Mouse (Mus musculus) cerebellum, adult (tissue): ENCODE results near the gene Mblac2.

Experiments
- ATAC-seq: cut with Nextera tagmentation; 2 replicates; pipeline ENCODE4 v1.9.2; 2017; ENCODE audit warnings: mild to moderate bottlenecking, moderate library complexity, mixed read lengths; ENCODE audit not compliant: insufficient number of reproducible peaks, low FRiP score, low TSS enrichment

Mblac2 gene

DNA sequence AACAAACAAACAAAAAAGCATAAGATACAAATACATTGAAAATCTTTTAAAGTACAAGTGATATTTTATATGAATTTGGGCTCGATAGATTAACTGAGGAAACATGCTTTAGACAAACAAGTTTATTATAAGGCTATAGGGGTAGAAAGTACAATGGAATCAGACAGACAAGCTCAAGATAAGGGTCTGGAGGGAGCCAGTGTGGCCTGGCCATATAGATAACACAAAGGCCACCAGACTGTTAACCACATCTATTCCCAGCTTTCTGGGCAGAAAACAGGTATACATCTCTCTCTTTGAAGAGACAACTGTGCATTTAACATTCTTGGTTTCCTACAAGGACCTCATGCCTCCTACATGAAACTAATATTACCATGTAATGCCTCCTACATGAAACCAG, 19.2 kb downstream of the Mblac2 start:
- no peak for ATAC-seq

DNA sequence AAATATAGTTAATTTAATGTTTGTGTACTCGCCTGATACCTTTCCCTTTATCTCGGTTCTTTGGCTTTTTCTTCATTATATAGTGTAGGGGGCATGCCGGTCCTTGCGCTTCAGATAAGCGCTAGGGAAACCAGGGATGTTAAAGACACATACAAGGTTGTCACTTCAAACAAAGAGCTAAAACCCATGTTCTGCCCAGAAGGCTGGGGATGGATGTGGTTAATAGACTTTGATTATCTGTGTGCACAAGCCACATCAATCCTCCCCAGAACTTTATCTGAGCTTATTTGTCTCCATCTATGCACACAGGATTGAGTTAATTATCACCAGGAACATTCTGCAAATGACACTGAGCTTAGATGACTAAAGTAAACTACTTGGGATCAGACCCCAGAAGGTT, 25.5 kb downstream of the Mblac2 start:
- no peak for ATAC-seq

DNA sequence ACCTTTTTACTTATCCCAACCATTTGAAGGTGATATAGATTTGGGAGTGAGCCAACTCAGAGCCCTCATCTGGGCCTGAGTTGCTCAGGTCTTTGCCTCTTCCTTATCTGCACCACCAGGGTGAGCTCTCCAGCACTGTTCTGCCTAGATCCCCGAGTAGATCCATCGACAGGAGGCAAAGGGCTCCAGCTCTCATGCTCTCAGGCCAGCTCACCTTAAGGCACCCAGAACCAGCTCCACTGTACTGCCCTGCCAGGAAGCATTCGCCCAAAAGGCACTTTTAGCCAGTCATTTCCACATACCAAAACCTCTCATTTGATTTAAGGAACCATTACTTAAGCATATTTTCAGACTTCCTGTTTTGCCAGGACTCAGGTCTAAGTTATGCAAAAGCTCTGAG, 29.8 kb downstream of the Mblac2 start:
- 0 out of 2 replicates have a peak, but pooled peaks have one; percentile 40 for ATAC-seq

DNA sequence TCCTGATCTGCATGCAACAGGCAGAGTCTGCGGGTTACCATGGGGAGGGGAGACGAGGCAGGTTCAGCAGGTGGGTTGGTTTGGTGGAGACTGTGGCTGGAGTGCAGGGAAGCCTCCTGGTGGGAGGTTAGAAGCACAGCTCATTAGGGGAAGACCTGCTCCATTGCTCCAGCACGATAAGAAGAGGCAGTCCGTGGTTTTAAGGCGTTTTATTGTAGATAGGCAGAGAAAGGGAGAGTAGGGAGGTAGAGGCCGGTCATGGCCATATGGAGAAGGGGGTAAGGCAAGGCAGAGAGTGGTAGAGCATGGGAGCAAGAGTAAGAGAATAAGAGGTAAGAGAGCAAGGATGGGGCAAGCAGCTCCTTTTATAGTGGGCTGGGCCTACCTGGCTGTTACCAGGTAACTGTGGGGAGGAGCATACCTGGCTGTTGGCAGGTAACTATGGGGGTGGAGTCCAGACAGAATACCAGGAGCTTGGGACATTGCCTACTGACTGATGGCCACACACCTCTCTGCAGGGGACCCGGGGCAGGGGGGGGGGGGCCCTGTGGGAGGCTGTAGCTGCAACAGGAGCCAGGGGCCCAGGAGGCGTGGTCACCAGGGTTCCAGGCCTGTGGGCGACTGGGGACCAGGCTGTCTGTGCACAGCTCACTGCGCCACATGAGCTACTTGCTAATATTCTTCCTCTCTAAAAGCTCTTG, 32.4 kb downstream of the Mblac2 start:
- no peak for ATAC-seq

DNA sequence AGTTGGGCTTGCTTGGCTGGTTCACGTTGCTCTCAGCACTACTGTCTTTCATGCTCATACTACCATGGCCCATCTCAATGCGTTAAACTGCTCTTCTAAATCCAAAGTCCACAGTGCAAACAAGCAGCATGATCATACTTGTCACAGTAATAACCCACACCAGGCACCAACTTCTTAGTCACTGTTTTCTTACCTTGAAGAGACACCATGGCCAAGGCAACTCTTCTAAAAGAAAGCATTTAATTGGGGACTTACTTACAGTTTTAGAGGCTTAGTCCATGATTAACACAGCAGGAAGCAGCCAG, 32.9 kb downstream of the Mblac2 start:
- no peak for ATAC-seq

DNA sequence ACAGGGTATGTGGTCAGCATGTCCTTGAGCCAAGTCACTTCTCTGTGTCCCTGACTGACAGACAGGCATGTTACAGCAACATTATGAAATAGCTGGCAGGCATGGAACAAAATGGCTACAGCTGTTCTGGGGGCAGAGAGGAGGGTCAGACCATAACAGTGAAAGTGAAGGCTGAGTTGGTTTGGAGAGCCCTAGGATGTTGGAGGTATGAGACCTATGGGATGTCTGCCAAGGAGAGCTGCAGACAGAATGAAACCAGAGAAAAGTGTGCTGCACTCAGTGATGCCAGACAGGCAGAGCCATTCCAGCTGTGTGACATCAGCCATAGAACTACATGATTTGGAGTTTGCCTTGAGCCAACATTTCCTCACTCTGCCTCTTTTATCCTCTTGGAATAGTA, 43.7 kb downstream of the Mblac2 start:
- ATAC-seq: no peak

DNA sequence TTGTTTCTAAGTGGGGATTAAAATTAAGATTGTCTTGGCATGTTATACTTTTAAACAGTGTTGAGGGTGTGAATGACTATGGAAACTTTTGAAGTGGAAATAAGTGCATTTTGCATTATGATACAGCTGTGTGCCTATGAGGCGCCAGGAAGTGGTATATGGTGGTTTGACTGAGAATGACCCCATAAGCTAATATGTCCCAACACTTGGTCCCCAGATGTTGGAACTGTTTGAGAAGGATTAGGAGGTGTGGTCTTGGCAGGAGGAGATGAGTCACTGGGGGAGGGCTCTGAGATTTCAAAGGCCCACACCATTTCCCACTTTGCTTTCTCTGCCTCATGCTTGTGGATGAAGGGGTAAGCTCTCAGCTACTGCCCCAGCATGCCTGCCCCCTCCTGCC, 44.2 kb downstream of the Mblac2 start:
- no peak for ATAC-seq

GRCm38 (mm10) chr13:81757058-81757660, 46.0 kb downstream of the Mblac2 start:
- ATAC-seq: no peak

DNA sequence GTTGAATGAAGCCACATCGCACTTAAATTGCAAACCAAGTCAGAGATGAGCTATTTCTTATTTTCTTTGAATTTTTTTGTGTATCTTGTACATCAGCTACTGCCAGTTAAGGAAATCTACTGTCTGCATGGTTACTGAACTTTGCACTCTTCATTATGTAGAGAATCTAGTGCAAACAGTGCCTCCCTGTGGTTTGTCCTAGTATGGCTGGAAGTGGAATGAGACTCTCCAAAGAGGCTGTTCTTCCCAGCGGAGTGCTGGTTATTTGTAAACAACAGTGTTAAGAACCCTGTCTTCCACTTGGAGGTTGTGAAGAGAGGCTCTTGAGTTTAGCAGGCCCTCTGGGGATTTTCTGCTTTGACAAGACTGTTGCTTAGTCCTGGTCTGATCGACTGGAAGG, 49.2 kb downstream of the Mblac2 start:
- peak; percentile 56; the same call in 1 of the 2 replicates for ATAC-seq

DNA sequence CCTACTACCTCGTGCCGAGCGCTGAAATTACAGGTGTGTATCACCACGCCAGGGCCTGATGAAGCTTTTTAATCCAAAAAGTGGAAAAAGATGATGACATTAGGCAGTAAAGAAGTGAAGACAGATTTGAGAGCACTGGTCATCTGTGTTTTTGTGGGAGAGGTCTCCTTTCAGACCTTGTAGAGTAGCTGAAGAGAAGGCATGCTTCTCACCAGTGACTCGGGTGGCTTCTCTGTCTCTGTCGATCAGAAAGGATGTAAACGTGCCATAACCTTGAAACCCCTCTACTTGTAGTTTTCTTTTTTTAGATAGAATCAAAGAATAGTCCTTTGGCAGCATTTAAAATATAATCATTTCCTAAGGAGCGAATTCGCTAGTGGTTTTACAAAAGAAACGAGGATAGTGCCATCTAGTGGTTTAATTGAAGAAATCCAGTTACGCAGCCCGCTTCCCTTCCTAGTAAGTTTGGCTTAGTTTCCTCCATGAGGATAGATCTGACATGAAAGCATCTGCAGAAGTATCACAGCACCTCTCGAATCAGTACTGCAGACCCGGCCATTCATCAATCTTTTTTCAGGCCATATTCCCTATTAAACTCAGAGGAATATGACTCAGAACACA, 50.5 kb downstream of the Mblac2 start:
- ATAC-seq: peak; percentile 64

DNA sequence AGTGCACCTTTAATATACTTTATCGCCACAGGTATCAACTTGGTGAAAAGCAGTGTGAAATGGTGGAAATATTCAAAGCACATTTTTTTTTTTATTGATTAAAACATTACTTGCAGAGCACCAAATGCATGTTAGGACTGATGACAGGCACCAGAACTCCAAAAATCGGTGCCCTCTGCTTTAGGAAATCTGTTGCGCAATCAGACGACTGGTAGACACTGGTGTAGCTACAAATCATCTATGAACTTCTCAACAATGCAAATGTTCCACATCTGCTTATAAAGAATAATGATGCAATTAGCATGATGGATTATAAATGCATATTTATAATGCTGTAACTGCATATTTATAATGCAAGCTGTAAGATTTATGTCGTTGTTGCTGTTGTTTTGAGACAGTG, 53.0 kb downstream of the Mblac2 start:
- ATAC-seq: no peak

DNA sequence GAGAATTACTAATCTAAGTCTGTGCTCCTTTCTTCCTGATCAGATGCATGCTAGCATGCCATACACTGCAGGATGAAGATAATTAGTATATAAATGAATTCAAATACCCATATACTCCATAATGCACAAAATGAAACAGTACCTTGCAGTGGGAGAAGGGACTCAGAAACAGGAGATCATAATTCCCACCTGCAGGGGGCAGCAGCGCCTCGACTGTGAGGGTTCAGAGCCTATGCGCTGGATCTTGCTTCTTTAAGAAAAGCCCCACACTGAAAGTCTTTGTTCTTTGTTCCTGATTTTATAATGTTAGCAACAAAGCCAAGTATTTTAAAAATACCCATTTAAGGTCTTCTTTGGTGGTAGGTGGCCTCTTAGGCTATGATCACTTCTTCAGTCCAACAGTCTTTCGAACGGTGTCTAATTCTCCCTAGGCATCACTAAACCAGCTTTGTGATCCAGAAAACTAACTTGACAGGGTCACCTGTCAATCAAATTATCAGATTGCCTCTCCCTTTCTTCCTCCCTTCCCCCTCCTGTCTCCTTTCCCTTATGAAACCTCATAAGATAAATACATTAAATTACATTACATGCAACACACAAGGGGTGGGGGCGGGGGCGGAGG, 56.0 kb downstream of the Mblac2 start:
- peak; percentile 73 for ATAC-seq

GRCm38 (mm10) chr13:81776217-81776616, 65.1 kb downstream of the Mblac2 start:
- no peak for ATAC-seq

DNA sequence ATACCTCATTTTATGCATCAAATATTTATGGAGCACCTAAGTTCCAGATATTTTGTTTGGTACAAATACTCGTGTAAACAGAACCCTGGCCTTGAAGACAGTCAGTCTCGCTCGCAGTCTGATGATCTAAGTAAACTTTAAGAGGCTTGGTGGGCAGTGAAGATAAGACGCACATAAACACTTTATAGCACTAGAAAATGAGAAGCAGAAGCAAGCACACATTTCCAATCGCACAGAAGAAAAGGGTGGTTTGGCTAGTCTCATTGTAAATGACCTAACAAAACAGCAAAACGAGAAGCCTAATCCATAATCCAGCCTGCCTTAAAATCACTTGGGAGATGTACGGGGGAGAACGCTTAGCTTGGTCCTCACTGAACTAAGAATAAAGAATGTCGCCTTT, 71.3 kb downstream of the Mblac2 start:
- ATAC-seq: no peak

DNA sequence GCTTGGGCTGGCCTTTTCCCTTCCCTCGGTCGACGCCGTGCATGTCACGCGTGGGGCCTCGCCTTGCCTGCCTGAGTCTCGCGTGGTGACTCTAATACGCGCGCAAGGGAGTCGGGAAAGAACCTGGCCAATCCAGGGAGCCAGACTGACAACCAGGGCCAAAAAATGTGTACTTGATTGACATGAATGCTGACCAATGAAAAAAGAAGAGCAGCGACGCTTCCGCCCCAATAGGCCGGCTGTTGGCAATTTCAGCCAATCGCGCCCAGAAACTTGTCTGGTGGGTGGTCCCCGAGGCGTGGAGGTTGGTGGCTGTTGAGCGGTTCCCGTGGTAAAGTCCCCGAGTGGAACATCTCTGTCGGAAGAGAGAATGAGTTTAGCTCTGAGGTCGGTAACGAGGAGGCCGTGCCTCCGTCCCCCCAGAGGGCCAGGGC, 71.8 kb downstream of the Mblac2 start, which contains the start of gene Cetn3:
Gene Cetn3 (plus strand): TSS at position 107 of the 434 bp plus-strand sequence.
- peak; percentile 88 for ATAC-seq

GRCm38 (mm10) chr13:81783405-81784342, 72.5 kb downstream of the Mblac2 start:
- ATAC-seq: peak; percentile 96

DNA sequence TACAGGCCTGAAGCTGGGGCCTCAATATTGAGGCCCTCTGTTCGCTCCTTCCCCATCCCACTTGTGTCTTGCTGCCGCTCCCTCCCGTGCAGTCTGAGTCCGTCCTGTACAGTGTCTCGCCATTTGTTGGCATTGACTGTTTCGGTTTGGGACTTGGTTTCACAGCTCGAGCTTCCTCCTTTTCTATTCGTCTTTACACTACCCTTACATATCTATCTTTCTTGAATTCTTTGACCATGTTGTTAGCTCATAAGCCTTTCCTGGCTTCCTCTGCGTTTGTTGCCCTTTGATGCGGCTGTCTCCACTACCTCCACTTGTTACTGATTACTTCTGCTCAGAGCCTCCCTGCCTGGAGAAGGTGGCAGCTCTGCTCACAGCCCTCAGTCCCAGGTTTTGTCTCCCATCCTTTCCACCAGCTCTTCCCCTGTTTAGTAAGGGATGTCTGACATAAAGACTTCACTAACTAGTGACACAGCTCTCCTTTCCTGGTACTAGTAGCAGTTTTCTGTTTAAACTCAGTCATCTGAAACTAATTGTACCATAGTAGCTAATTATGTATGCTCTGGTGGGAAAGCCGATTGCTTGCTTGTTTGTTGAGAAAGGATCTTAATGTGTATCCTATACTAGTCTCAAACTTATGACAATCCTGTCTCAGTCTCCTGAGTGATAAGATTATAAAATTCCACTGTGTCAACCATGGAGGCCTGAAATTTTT, 74.8 kb downstream of the Mblac2 start:
- no peak for ATAC-seq

DNA sequence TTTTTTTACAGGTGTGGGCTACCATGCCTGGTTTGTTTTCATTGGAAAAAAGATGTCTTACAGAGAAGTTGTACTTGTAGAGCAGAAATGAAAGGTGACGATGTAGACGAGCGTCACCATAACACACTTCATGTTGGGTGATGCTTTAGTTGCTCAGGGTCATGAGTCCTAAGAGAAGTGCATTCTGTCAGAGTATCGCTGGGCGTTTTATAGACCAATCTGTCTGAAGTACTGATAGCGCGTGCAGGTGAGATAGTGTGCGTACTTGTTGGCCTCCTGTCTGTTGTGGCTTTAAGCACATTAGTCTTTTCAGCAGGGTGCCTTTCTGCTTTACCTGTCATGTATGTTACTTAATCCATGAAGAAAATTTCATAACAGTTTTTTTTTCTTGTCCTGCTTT, 79.0 kb downstream of the Mblac2 start:
- ATAC-seq: no peak

- ATAC-seq: no peak
Observed at GRCm38 (mm10) chr13:81791861-81792260, 80.7 kb downstream of the Mblac2 start.

- ATAC-seq: no peak
Observed at GRCm38 (mm10) chr13:81793850-81794249, 82.7 kb downstream of the Mblac2 start.
